Mouse (Mus musculus) ovary, adult 2 months (tissue): ENCODE data around the gene Paxx. TPM values are rescaled to one million over a fixed set of nuclear protein-coding genes. Genes with fewer than 3 reads are reported as not detected.

Source experiments
- polyA plus RNA-seq: library from polyadenylated mRNA; depleted of rRNA; stranded (reverse); fragments of >200 nt; gene quantifications from 2 replicates; pipeline ENCODE4 v1.2.3, GENCODE M21; 2012; rRNA removed

The Paxx gene
- polyA plus RNA-seq, result 87.0 and 99.6 TPM in 2 replicates

GRCm38 (mm10) chr2:25460551-25461309 lies at the start of gene Paxx:
Paxx (minus strand) TSS chr2:25461094.

GRCm38 (mm10) chr2:25501593-25502486 lies 40.9 kb upstream of the Paxx start, which contains the start of gene C8g:
C8g (minus strand) TSS chr2:25501719.

GRCm38 (mm10) chr2:25500576-25501405 lies 39.9 kb upstream of the Paxx start, which contains the start of gene Fbxw5:
Fbxw5 (plus strand) TSS chr2:25500750.

GRCm38 (mm10) chr2:25493476-25493961 lies 32.6 kb upstream of the Paxx start, which contains the start of gene Lcn12:
Lcn12 (minus strand) TSS chr2:25493911.

GRCm38 (mm10) chr2:25469969-25470368 lies 9.1 kb upstream of the Paxx start, which contains the start of gene Ptgds:
Ptgds (minus strand) TSS chr2:25470046.

GRCm38 (mm10) chr2:25456205-25456953 lies 4.5 kb downstream of the Paxx start, which contains the start of gene Clic3:
Clic3 (plus strand) TSS chr2:25456838.

GRCm38 (mm10) chr2:25428442-25429236 lies 32.3 kb downstream of the Paxx start, which contains the start of gene Abca2:
Abca2 (plus strand) TSS chr2:25428703.

GRCm38 (mm10) chr2:25422587-25423410 lies 38.1 kb downstream of the Paxx start, which contains the start of gene Fut7:
Fut7 (plus strand) TSS chr2:25423267.

Other genes with a start within 250 kb of the Paxx start
- 54.5 and 59.1 TPM in 2 replicates for gene Nelfb, start 249.6 kb downstream of the Paxx start, polyA plus RNA-seq
- gene Stpg3, start 246.5 kb downstream of the Paxx start, polyA plus RNA-seq, result not detected in 2 replicates
- 0.18 and 0.40 TPM in 2 replicates for gene Fam166a, start 242.3 kb downstream of the Paxx start, polyA plus RNA-seq
- gene Tubb4b, start 236.4 kb downstream of the Paxx start, polyA plus RNA-seq, result 582 and 710 TPM in 2 replicates
- gene Slc34a3, start 226.7 kb downstream of the Paxx start, polyA plus RNA-seq, result not detected in 2 replicates
- 0.10 TPM in 1 of 2 replicates, not detected in the other for gene Rnf224, start 224.3 kb downstream of the Paxx start, polyA plus RNA-seq
- gene Rnf208, start 218.8 kb downstream of the Paxx start, polyA plus RNA-seq, result 27.2 and 28.5 TPM in 2 replicates
- 1.6 and 1.7 TPM in 2 replicates for gene Cysrt1, start 218.6 kb downstream of the Paxx start, polyA plus RNA-seq
- gene AL732309.1, start 214.2 kb downstream of the Paxx start, polyA plus RNA-seq, result 31.6 and 35.4 TPM in 2 replicates
- 85.0 and 109 TPM in 2 replicates for gene Tmem203, start 205.7 kb downstream of the Paxx start, polyA plus RNA-seq
- 30.9 and 32.4 TPM in 2 replicates for gene Tprn, start 198.5 kb downstream of the Paxx start, polyA plus RNA-seq
- 85.4 and 91.9 TPM in 2 replicates for gene Ssna1, start 188.7 kb downstream of the Paxx start, polyA plus RNA-seq
- gene Anapc2, start 188.6 kb downstream of the Paxx start, polyA plus RNA-seq, result 112 and 124 TPM in 2 replicates
- gene Tmem210, start 172.9 kb downstream of the Paxx start, polyA plus RNA-seq, result 0.51 and 0.55 TPM in 2 replicates
- 37.9 and 39.1 TPM in 2 replicates for gene Lrrc26, start 171.2 kb downstream of the Paxx start, polyA plus RNA-seq
- gene Grin1, start 141.9 kb downstream of the Paxx start, polyA plus RNA-seq, result 1.1 and 1.7 TPM in 2 replicates
- gene Man1b1, start 128.8 kb downstream of the Paxx start, polyA plus RNA-seq, result 9.7 and 12.0 TPM in 2 replicates
- 50.5 and 59.0 TPM in 2 replicates for gene Dpp7, start 104.7 kb downstream of the Paxx start, polyA plus RNA-seq
- 59.3 and 63.2 TPM in 2 replicates for gene Uap1l1, start 95.4 kb downstream of the Paxx start, polyA plus RNA-seq
- gene Sapcd2, start 88.8 kb downstream of the Paxx start, polyA plus RNA-seq, result 16.5 and 18.1 TPM in 2 replicates
- gene Entpd2, start 65.2 kb downstream of the Paxx start, polyA plus RNA-seq, result 33.0 and 33.1 TPM in 2 replicates
- gene Npdc1, start 61.7 kb downstream of the Paxx start, polyA plus RNA-seq, result 300 and 413 TPM in 2 replicates
- 0.38 and 0.46 TPM in 2 replicates for gene Fut7, start 37.8 kb downstream of the Paxx start, polyA plus RNA-seq
- gene Abca2, start 32.4 kb downstream of the Paxx start, polyA plus RNA-seq, result 54.2 and 56.6 TPM in 2 replicates
- gene Clic3, start 4.3 kb downstream of the Paxx start, polyA plus RNA-seq, result 36.3 and 57.3 TPM in 2 replicates
- gene Ptgds, start 9.0 kb upstream of the Paxx start, polyA plus RNA-seq, result 17.0 and 20.7 TPM in 2 replicates
- not detected in 2 replicates for gene Lcn12, start 32.8 kb upstream of the Paxx start, polyA plus RNA-seq
- 24.5 and 26.0 TPM in 2 replicates for gene Fbxw5, start 39.7 kb upstream of the Paxx start, polyA plus RNA-seq
- 5.0 TPM in 2 replicates for gene C8g, start 40.6 kb upstream of the Paxx start, polyA plus RNA-seq
- 19.3 and 21.8 TPM in 2 replicates for gene Traf2, start 85.8 kb upstream of the Paxx start, polyA plus RNA-seq
- 124 and 162 TPM in 2 replicates for gene Edf1, start 96.8 kb upstream of the Paxx start, polyA plus RNA-seq
- 20.7 and 30.4 TPM in 2 replicates for gene Mamdc4, start 113.8 kb upstream of the Paxx start, polyA plus RNA-seq
- 73.9 and 105 TPM in 2 replicates for gene Phpt1, start 114.1 kb upstream of the Paxx start, polyA plus RNA-seq
- gene Ajm1, start 120.7 kb upstream of the Paxx start, polyA plus RNA-seq, result 8.4 and 10.4 TPM in 2 replicates
- 123 and 169 TPM in 2 replicates for gene Rabl6, start 147.4 kb upstream of the Paxx start, polyA plus RNA-seq
- not detected in 2 replicates for gene Ccdc183, start 156.6 kb upstream of the Paxx start, polyA plus RNA-seq
- gene Tmem141, start 160.9 kb upstream of the Paxx start, polyA plus RNA-seq, result 22.5 and 36.2 TPM in 2 replicates
- gene Fcna, start 166.9 kb upstream of the Paxx start, polyA plus RNA-seq, result 1.2 and 1.8 TPM in 2 replicates
- not detected in 2 replicates for gene Lcn8, start 192.0 kb upstream of the Paxx start, polyA plus RNA-seq
- gene Lcn5, start 196.9 kb upstream of the Paxx start, polyA plus RNA-seq, result not detected in 2 replicates
- gene Lcn6, start 215.7 kb upstream of the Paxx start, polyA plus RNA-seq, result not detected in 2 replicates
- gene Lcn10, start 221.6 kb upstream of the Paxx start, polyA plus RNA-seq, result not detected in 2 replicates
- not detected in 2 replicates for gene Obp2a, start 238.9 kb upstream of the Paxx start, polyA plus RNA-seq
- gene Bmyc, start 245.6 kb upstream of the Paxx start, polyA plus RNA-seq, result 98.8 and 103 TPM in 2 replicates